Mouse (Mus musculus) ES-E14 (cell line): ENCODE measurements around the gene Fgd2. TPM values are rescaled to one million over a fixed set of nuclear protein-coding genes. Genes with fewer than 3 reads are reported as not detected.
"Not testable (repeated sequence)": the region's sequence is repeated elsewhere in the genome, so short reads cannot be mapped to it uniquely, and the experiment has no call there.

Experiments used
- DNase-seq: peaks from one replicate; pipeline ENCODE4 v3.0.0-alpha.2; 2013; ENCODE audit warnings: low read depth, low spot score
- H3K27ac ChIP-seq: 2 replicates; pipeline ENCODE4 v1.5.1; 2012; ENCODE audit warnings: low read depth, mild to moderate bottlenecking, low read length, moderate library complexity, mixed read lengths; ENCODE audit not compliant: poor library complexity, insufficient read depth, severe bottlenecking
- H3K36me3 ChIP-seq: 2 replicates; pipeline ENCODE4 v1.6.1; 2012; ENCODE audit warnings: mild to moderate bottlenecking, low read length, moderate library complexity, mixed read lengths; ENCODE audit not compliant: control insufficient read depth, poor library complexity, insufficient read depth, severe bottlenecking
- H3K4me1 ChIP-seq, 2 experiments: fragments of 150-350 bp in 1 of 2; sonication (generic) in 1 of 2; 2 replicates each; pipeline ENCODE4 v1.6.1; 2012; ENCODE audit warnings: low read length in 2 of 2, mild to moderate bottlenecking in 1 of 2, mixed read lengths in 1 of 2; ENCODE audit not compliant: control insufficient read depth in 2 of 2, insufficient read depth in 2 of 2, poor library complexity in 1 of 2
- H3K4me3 ChIP-seq, 2 experiments: fragments of 150-350 bp in 1 of 2; sonication (generic) in 1 of 2; 2 replicates each; pipeline ENCODE4 v1.5.1; 2012; ENCODE audit warnings: low read length in 2 of 2, low read depth in 1 of 2, mild to moderate bottlenecking in 1 of 2, mixed read lengths in 1 of 2; ENCODE audit not compliant: insufficient read depth in 1 of 2, poor library complexity in 1 of 2, severe bottlenecking in 1 of 2
- H3K9ac ChIP-seq: 2 replicates; pipeline ENCODE4 v1.6.1; 2012; ENCODE audit warnings: low read depth, mild to moderate bottlenecking, low read length, mixed read lengths; ENCODE audit not compliant: poor library complexity, insufficient read depth, severe bottlenecking
- H3K9me3 ChIP-seq: fragments of 150-350 bp; sonication (generic); 2 replicates; pipeline ENCODE4 v1.6.1; 2012; ENCODE audit warnings: low read depth, mild to moderate bottlenecking, low read length; ENCODE audit not compliant: control insufficient read depth, insufficient read depth
- CHD2 ChIP-seq: IDR thresholded peaks from 2 replicates; pipeline ENCODE4 v1.6.1; 2014; ENCODE audit warnings: mild to moderate bottlenecking, low read depth, low read length, inconsistent platforms
- HCFC1 ChIP-seq: IDR thresholded peaks from 2 replicates; pipeline ENCODE4 v1.6.1; 2012; ENCODE audit warnings: low read length, inconsistent platforms, borderline replicate concordance; ENCODE audit not compliant: insufficient read depth
- MAFK ChIP-seq: IDR thresholded peaks from 2 replicates; pipeline ENCODE4 v1.6.1; 2014; ENCODE audit warnings: mild to moderate bottlenecking, low read depth, low read length, inconsistent platforms; ENCODE audit not compliant: insufficient read depth
- ZC3H11A ChIP-seq: IDR thresholded peaks from 2 replicates; pipeline ENCODE4 v1.6.1; 2012; ENCODE audit warnings: low read depth, mild to moderate bottlenecking, inconsistent platforms, low read length, borderline replicate concordance
- ZNF384 ChIP-seq: IDR thresholded peaks from 2 replicates; pipeline ENCODE4 v1.6.1; 2012; ENCODE audit warnings: low read depth, low read length, inconsistent platforms
- in situ Hi-C, 2 experiments: fragments of 600-800 bp; cut with MboI; formaldehyde crosslinking; loops; one replicate each; pipeline ENCODE4 v1.15.1; 2025; ENCODE audit warnings: low sequenced_read_pairs in 2 of 2, inconsistent platforms in 1 of 2; ENCODE audit not compliant: unreplicated experiment in 2 of 2
- total RNA-seq: library from RNA; depleted of rRNA; stranded (reverse); fragments of 300-350 nt; gene quantifications from 2 replicates; pipeline ENCODE4 v1.2.3, GENCODE M21; 2012

Gene Fgd2
- total RNA-seq, 1 experiment = 1.9 TPM

GRCm38 (mm10) chr17:29315672-29316465 lies 44.8 kb upstream of the Fgd2 start:
- no peaks in the 10 kb centered on the region for H3K36me3 ChIP-seq
- in situ Hi-C loops = no loop called here
- no peak overlapping the region for H3K27ac ChIP-seq
- no peaks in the 10 kb centered on the region for H3K9me3 ChIP-seq
- TF ChIP-seq ZNF384 = no peak
- TF ChIP-seq MAFK = no peak
- TF ChIP-seq HCFC1 = no peak
- TF ChIP-seq ZC3H11A = no peak
- no peak for TF ChIP-seq CHD2
- H3K9ac ChIP-seq = no peak overlapping the region
- no peak overlapping the region for H3K4me3 ChIP-seq
- DNase-seq = no peak
- H3K4me1 ChIP-seq = no peaks in the 10 kb centered on the region; a peak in 1 of 4 replicates

- H3K36me3 ChIP-seq = no peaks in the 10 kb centered on the region
- in situ Hi-C loops = no loop called here
- no peak overlapping the region for H3K4me3 ChIP-seq
- no peak overlapping the region for H3K27ac ChIP-seq
- no peaks in the 10 kb centered on the region for H3K9me3 ChIP-seq
- H3K4me1 ChIP-seq = peaks cover 0 to 2% of the 10 kb centered on the region in 2 experiments; a peak in 2 of 4 replicates
- DNase-seq = no peak
- no peak overlapping the region for H3K9ac ChIP-seq
- TF ChIP-seq CHD2 (no peak), HCFC1 (no peak), ZC3H11A (no peak), ZNF384 (no peak), MAFK (no peak)
These were observed 43.8 kb upstream of the Fgd2 start for GRCm38 (mm10) chr17:29316891-29317290.

GRCm38 (mm10) chr17:29317380-29317779 lies 43.3 kb upstream of the Fgd2 start, which contains the start of gene Pi16:
Pi16 (plus strand) TSS chr17:29317680.
- in situ Hi-C loops, H3K9me3 ChIP-seq, H3K27ac ChIP-seq, H3K4me3 ChIP-seq, H3K4me1 ChIP-seq, H3K36me3 ChIP-seq, H3K9ac ChIP-seq, DNase-seq: not testable (repeated sequence)
- 0 out of 2 replicates have a peak, but pooled peaks have one; percentile 28 for TF ChIP-seq ZNF384

DNA sequence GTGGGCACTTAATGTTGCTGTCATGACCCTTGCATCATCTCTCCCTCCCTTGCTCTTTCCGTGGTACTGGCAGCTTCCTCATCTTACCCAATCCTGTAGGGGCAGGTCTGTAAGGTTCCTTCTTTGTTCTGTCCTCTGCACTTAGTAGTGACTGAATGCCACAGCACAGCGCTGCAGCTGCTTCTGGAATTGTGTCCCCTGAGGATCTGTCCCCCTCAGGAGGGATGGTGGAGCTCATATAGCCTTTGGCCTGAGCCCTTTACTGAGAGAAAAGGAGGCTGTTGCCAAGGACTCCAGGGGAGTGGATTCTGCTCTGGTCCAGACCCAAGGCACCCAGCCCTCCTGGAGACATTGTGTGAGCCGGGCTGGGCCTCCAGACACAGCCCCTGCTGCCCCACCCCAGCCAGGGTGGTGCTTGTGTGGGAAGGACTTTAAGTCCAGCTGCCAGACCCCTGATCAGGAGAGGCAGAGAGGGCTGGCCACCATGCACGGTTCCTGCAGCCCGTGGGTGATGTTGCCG lies 41.9 kb upstream of the Fgd2 start:
- H3K9me3 ChIP-seq = no peaks in the 10 kb centered on the region
- H3K27ac ChIP-seq = no peak overlapping the region
- in situ Hi-C loops = no loop called here
- H3K36me3 ChIP-seq = no peaks in the 10 kb centered on the region
- no peak overlapping the region for H3K4me3 ChIP-seq
- H3K4me1 ChIP-seq = peaks cover 4 to 5% of the 10 kb centered on the region in 2 experiments; a peak in 2 of 4 replicates
- no peak for DNase-seq
- H3K9ac ChIP-seq = no peak overlapping the region
- TF ChIP-seq ZNF384 (no peak), ZC3H11A (no peak), HCFC1 (no peak), MAFK (no peak), CHD2 (no peak)
